Mouse (Mus musculus): Measurements from ENCODE around the gene Fam72a. TPM values are rescaled to one million over a fixed set of nuclear protein-coding genes. Genes with fewer than 3 reads are reported as not detected.

The Fam72a gene
- polyA plus RNA-seq, 1 experiment, result 0.14 TPM

GRCm38 (mm10) chr1:131573721-131574120 is 46.0 kb downstream of the Fam72a start:
- no peaks in the 10 kb centered on the region for H3K27me3 ChIP-seq (ENCODE audit: control insufficient read depth, insufficient read depth, low read length)
- no peak overlapping the region for H3K4me3 ChIP-seq (ENCODE audit: extremely low read depth, insufficient read depth, insufficient read length)
- WGBS, result 93% methylated on average over 14 of the region's 14 CpGs
- TF ChIP-seq POLR2A (IDR thresholded peaks at IDR 0.05; ENCODE audit: low read depth, low read length) (no peak), CTCF (IDR thresholded peaks at IDR 0.05; ENCODE audit: extremely low read depth, insufficient read depth, insufficient read length, insufficient replicate concordance) (no peak)
- no peaks in the 10 kb centered on the region for H3K36me3 ChIP-seq (ENCODE audit: control insufficient read depth, insufficient read depth, low read length)
- peak; percentile 6 to 34 for DNase-seq (ENCODE audit: low read depth in 1 of 2, low spot score in 2 of 2)
- no peak overlapping the region for H3K27ac ChIP-seq (ENCODE audit: insufficient read depth, low read length)
- H3K4me1 ChIP-seq (ENCODE audit: control insufficient read depth, insufficient read depth, insufficient read length), result no peaks in the 10 kb centered on the region

DNA sequence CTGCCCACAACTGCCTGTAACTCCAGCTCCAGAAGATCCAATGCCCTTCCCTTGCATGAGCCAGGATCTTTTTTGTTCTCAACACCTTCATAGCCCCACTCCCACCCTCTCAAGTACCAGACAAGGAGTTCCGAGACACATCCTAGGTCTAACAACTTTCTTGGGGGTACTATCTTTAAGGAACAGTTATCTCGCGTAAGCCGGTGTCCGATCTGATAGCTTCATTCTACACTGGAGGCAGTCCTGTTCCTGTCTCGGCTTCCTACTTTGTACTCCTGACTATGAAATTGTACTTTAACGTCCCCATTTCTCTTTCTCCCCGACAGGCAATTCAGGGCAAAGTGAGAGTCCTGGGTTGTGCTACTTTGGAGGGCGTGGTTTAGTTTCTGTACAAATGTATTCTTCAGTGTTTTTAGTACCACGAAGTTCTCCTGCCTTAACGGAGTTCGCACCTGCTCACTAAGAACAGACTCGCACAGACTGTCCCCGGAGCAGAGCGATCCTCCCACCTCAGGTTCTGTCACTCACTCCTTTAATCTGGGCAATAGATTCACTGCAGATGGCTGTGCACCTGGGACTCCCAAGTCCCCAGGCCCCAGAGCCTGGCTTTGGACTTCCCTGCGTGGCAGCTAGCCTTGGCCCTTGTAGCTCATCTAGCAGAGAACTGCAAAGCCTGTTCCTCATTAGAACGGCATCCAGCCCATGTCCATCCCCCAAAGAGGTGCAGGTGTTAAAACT is 51.4 kb downstream of the Fam72a start:
- no peak for DNase-seq (ENCODE audit: low read depth in 1 of 2, low spot score in 2 of 2)
- H3K27ac ChIP-seq (ENCODE audit: insufficient read depth, low read length), result no peak overlapping the region
- no peak overlapping the region for H3K4me3 ChIP-seq (ENCODE audit: extremely low read depth, insufficient read depth, insufficient read length)
- H3K36me3 ChIP-seq (ENCODE audit: control insufficient read depth, insufficient read depth, low read length), result no peaks in the 10 kb centered on the region
- TF ChIP-seq POLR2A (IDR thresholded peaks at IDR 0.05; ENCODE audit: low read depth, low read length), result no peak
- no peak for TF ChIP-seq CTCF (IDR thresholded peaks at IDR 0.05; ENCODE audit: extremely low read depth, insufficient read depth, insufficient read length, insufficient replicate concordance)
- H3K4me1 ChIP-seq (ENCODE audit: control insufficient read depth, insufficient read depth, insufficient read length), result no peaks in the 10 kb centered on the region
- 75% methylated on average over 17 of the region's 17 CpGs for WGBS
- H3K27me3 ChIP-seq (ENCODE audit: control insufficient read depth, insufficient read depth, low read length), result no peaks in the 10 kb centered on the region

DNA sequence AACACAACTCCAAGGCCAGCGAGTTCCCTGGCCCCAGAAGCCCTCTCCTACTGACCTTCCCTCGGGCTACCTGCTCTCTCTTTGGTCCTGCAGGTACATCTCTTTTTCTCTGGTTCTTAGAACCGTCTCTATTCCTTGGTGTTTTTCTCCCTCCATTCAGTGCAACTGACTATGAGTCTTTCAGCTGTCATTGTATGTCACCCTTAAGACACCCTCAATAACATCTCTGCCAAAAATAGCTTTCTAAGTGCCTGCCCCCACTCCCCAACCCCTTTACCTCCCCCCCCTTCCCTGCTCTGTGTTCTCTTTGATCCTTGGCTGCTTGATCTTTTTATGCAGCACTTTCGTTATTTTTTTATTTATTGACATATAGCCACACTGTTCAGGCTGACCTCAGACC is 52.7 kb downstream of the Fam72a start:
- H3K27me3 ChIP-seq (ENCODE audit: control insufficient read depth, insufficient read depth, low read length), result no peaks in the 10 kb centered on the region
- H3K27ac ChIP-seq (ENCODE audit: insufficient read depth, low read length), result no peak overlapping the region
- no peaks in the 10 kb centered on the region for H3K36me3 ChIP-seq (ENCODE audit: control insufficient read depth, insufficient read depth, low read length)
- WGBS, result 64% methylated on average over 4 of the region's 4 CpGs
- H3K4me1 ChIP-seq (ENCODE audit: control insufficient read depth, insufficient read depth, insufficient read length), result no peaks in the 10 kb centered on the region
- no peak overlapping the region for H3K4me3 ChIP-seq (ENCODE audit: extremely low read depth, insufficient read depth, insufficient read length)
- TF ChIP-seq CTCF (IDR thresholded peaks at IDR 0.05; ENCODE audit: extremely low read depth, insufficient read depth, insufficient read length, insufficient replicate concordance), result no peak
- DNase-seq (ENCODE audit: low read depth in 1 of 2, low spot score in 2 of 2), result no peak

GRCm38 (mm10) chr1:131583598-131583997 is 55.9 kb downstream of the Fam72a start:
- Histone ChIP-seq H3K4me3 (ENCODE audit: extremely low read depth, insufficient read depth, insufficient read length) (no peak overlapping the region), H3K27me3 (ENCODE audit: control insufficient read depth, insufficient read depth, low read length) (no peaks in the 10 kb centered on the region), H3K4me1 (ENCODE audit: control insufficient read depth, insufficient read depth, insufficient read length) (no peaks in the 10 kb centered on the region), H3K36me3 (ENCODE audit: control insufficient read depth, insufficient read depth, low read length) (no peaks in the 10 kb centered on the region), H3K27ac (ENCODE audit: insufficient read depth, low read length) (no peak overlapping the region)
- 68% methylated on average over 3 of the region's 3 CpGs for WGBS
- TF ChIP-seq POLR2A (IDR thresholded peaks at IDR 0.05; ENCODE audit: low read depth, low read length) (no peak), CTCF (IDR thresholded peaks at IDR 0.05; ENCODE audit: extremely low read depth, insufficient read depth, insufficient read length, insufficient replicate concordance) (no peak)
- DNase-seq (ENCODE audit: low read depth in 1 of 2, low spot score in 2 of 2), result no peak

GRCm38 (mm10) chr1:131586836-131587235 is 59.1 kb downstream of the Fam72a start:
- H3K4me1 ChIP-seq (ENCODE audit: control insufficient read depth, insufficient read depth, insufficient read length), result no peaks in the 10 kb centered on the region
- no peak overlapping the region for H3K4me3 ChIP-seq (ENCODE audit: extremely low read depth, insufficient read depth, insufficient read length)
- no peaks in the 10 kb centered on the region for H3K27me3 ChIP-seq (ENCODE audit: control insufficient read depth, insufficient read depth, low read length)
- H3K36me3 ChIP-seq (ENCODE audit: control insufficient read depth, insufficient read depth, low read length), result no peaks in the 10 kb centered on the region
- H3K27ac ChIP-seq (ENCODE audit: insufficient read depth, low read length), result no peak overlapping the region
- no peak for DNase-seq (ENCODE audit: low read depth in 1 of 2, low spot score in 2 of 2)
- no peak for TF ChIP-seq CTCF (IDR thresholded peaks at IDR 0.05; ENCODE audit: extremely low read depth, insufficient read depth, insufficient read length, insufficient replicate concordance)
- no peak for TF ChIP-seq POLR2A (IDR thresholded peaks at IDR 0.05; ENCODE audit: low read depth, low read length)
- 82% methylated on average over 8 of the region's 8 CpGs for WGBS

Other genes starting within 250 kb of the Fam72a start
- 42.8 and 51.0 TPM in 2 replicates for gene Ikbke, start 248.3 kb upstream of the Fam72a start, polyA plus RNA-seq (2012; rRNA removed)
- 11.0 and 12.5 TPM in 2 replicates for gene Srgap2, start 551 bp upstream of the Fam72a start, polyA plus RNA-seq (2012; rRNA removed)
- not detected in 2 replicates for gene Avpr1b, start 71.3 kb downstream of the Fam72a start, polyA plus RNA-seq (2012; rRNA removed)
- gene Ctse, start 110.4 kb downstream of the Fam72a start, polyA plus RNA-seq (2012; rRNA removed), result 77.8 and 113 TPM in 2 replicates
- gene Rab7b, start 160.8 kb downstream of the Fam72a start, polyA plus RNA-seq (2012; rRNA removed), result 3.3 and 6.9 TPM in 2 replicates
- 0.14 TPM in 1 of 2 replicates, not detected in the other for gene Slc26a9, start 216.1 kb downstream of the Fam72a start, polyA plus RNA-seq (2012; rRNA removed)